Mouse (Mus musculus) forebrain, embryonic 10.5 days (tissue): ENCODE data around the gene Nf2. TPM values are rescaled to one million over a fixed set of nuclear protein-coding genes. Genes with fewer than 3 reads are reported as not detected.
A peak's percentile ranks its signal among the peaks of the same experiment; 100 is the strongest.

ENCODE experiments used
- DNase-seq: peaks from one replicate; pipeline ENCODE4 v3.0.0-alpha.2; 2017; ENCODE audit warnings: low spot score; ENCODE audit errors: extremely low spot score
- H3K27ac ChIP-seq: fragments of 300-500 bp; sonication (generic); 2 replicates; pipeline ENCODE4 v1.5.1; 2016; ENCODE audit warnings: mild to moderate bottlenecking
- H3K27me3 ChIP-seq: fragments of 300-500 bp; sonication (generic); 2 replicates; pipeline ENCODE4 v1.6.1; 2016; ENCODE audit warnings: mild to moderate bottlenecking; ENCODE audit not compliant: poor library complexity, severe bottlenecking
- H3K36me3 ChIP-seq: fragments of 300-500 bp; sonication (generic); replicated peaks from 2 replicates; pipeline ENCODE4 v1.6.1; 2016; ENCODE audit warnings: mild to moderate bottlenecking, moderate library complexity
- H3K4me1 ChIP-seq: fragments of 300-500 bp; sonication (generic); 2 replicates; pipeline ENCODE4 v1.6.1; 2016
- H3K4me3 ChIP-seq: fragments of 300-500 bp; sonication (generic); 2 replicates; pipeline ENCODE4 v1.5.1; 2016; ENCODE audit warnings: mild to moderate bottlenecking, moderate library complexity
- H3K9me3 ChIP-seq: fragments of 300-500 bp; sonication (generic); 2 replicates; pipeline ENCODE4 v1.6.1; 2016; ENCODE audit warnings: mild to moderate bottlenecking, moderate library complexity
- WGBS: fragments of 180-500 bp; shearing (Covaris S2); methylation state at CpG from one replicate; pipeline ENCODE4 v1.1.7; 2016; 5-methylcytosine and 5-hydroxymethylcytosine counted together
- polyA plus RNA-seq: library from polyadenylated mRNA; unstranded; fragments of >200 nt; fragmentation: Nextera tagmentation; extraction: Ambion mirVana; gene quantifications from 2 replicates; pipeline ENCODE4 v1.2.1, GENCODE M21; 2016

Gene Nf2
- 57.4 and 62.4 TPM in 2 replicates for polyA plus RNA-seq

GRCm38 (mm10) chr11:4849258-4849943, at the start of gene Nf2:
Gene Nf2 (minus strand): TSS chr11:4849536.
- DNase-seq = peak; percentile 98
- Histone ChIP-seq H3K27me3 (no peaks in the 10 kb centered on the region), H3K36me3 (peaks cover 3% of the 10 kb centered on the region; the same call in 1 of the 2 replicates), H3K9me3 (peaks cover 3% of the 10 kb centered on the region; the same call in 1 of the 2 replicates), H3K4me3 (peak within 1 kb of the TSS; percentile 81), H3K4me1 (peaks cover 20% of the 10 kb centered on the region), H3K27ac (peak within 1 kb of the TSS; percentile 97)
- under 1% methylated on average over 60 of the region's 60 CpGs for WGBS

DNA sequence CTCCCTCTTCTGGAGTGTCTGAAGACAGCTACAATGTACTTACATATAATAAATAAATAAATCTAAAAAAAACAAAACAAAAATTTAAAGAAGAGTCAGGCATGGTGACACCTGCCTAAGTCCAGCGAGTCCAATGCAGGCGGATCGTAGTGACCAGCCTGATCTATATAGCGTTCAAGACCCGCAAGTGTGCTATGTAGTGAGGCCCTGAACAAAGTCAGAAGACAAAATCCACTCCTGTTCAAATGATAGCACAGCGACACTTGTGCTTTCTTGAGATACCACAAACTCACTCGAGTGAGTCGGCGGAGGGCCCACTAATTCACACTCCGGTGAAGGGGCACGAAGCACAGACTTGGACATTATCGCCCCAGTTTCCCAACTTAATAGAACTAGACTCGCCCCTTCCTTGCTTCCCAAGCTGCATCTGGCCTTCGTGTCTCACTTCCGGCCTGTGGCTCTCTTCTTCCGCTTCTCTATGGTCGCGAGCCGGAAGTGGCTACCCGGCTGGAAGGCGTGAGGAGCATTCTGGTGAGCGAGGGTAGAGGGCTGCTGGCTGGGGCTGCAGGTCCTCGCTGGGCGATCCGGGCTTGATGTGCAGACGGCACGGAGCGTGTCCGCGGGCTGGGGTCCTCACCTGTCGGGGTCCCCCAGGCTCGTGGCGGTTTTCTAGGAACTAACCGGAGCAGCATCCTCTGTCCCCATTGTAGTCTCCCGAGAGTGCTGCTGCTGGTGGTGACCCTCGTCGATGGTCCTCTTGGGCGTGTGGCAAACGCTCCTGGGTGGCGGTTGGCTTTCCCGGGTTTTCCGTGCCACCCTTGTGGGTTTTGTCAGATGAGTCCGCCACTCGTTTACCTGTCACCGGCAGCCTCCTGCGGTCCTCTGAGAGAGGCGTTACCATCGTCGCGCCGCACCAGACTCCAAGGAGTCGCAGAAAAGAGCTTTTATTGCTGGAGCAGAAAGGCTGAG, 45.8 kb upstream of the Nf2 start, which contains the start of gene Thoc5:
TSS of gene Thoc5 (plus strand) at position 473 of the 969 bp plus-strand sequence.
- DNase-seq = peak; percentile 87
- H3K36me3 ChIP-seq = peaks cover 70% of the 10 kb centered on the region
- H3K27me3 ChIP-seq = no peaks in the 10 kb centered on the region
- H3K4me3 ChIP-seq = peak within 1 kb of the TSS; percentile 94
- peaks cover 8% of the 10 kb centered on the region for H3K4me1 ChIP-seq
- WGBS = 3% methylated on average over 52 of the region's 52 CpGs
- H3K9me3 ChIP-seq = no peaks in the 10 kb centered on the region
- peak within 1 kb of the TSS; percentile 90 for H3K27ac ChIP-seq

DNA sequence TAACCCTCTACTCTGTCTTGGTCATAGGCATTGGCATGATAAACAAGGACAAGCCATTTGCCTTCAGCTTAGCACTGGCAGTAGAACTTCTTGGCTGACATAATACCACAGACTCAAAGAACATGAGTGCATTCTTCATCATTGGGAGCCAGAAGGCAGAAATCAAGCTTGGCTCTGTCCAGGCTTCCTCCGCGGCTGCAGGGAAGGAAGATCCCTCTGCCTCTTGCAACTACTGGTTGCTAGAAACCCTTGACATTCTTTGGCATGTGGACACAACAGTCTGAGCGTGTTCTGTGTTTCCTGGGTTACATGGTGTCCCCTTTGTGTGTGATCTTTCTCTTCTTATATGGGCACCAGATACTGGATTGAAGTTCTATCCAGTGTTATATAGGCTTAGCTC, 37.7 kb upstream of the Nf2 start:
- peaks cover 9% of the 10 kb centered on the region; the same call in 1 of the 2 replicates for H3K4me1 ChIP-seq
- WGBS = 93% methylated on average over 3 of the region's 3 CpGs
- H3K36me3 ChIP-seq = peaks cover 88% of the 10 kb centered on the region
- H3K9me3 ChIP-seq = no peaks in the 10 kb centered on the region
- no peak overlapping the region for H3K27ac ChIP-seq
- no peaks in the 10 kb centered on the region for H3K27me3 ChIP-seq
- no peak for DNase-seq
- H3K4me3 ChIP-seq = no peak overlapping the region

DNA sequence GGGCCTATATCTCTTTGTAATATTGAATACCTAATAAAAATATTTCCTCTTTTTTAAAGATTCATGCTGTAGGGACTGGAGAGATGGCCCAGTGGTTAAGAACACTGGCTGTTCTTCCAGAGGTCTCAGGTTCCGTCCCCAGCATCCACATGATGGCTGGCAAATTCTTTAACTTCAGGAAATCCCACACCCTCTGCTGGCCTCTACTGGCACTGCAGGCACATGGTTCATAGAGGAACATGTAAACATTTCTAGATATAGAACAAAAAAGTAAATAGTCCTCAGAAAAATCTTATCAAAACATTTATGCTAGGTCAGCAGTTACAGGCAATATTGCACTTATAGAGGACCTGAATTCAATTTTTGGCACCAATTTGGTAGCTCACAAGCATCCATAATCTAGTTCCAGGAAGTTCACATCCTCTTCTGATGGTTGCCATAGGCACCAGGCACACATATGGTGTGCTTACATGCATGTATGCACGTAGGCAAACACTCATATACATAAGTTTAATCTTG, 36.1 kb upstream of the Nf2 start:
- no peak overlapping the region for H3K4me3 ChIP-seq
- peaks cover 9% of the 10 kb centered on the region; the same call in 1 of the 2 replicates for H3K4me1 ChIP-seq
- peaks cover 76% of the 10 kb centered on the region for H3K36me3 ChIP-seq
- H3K27me3 ChIP-seq = no peaks in the 10 kb centered on the region
- no peak overlapping the region for H3K27ac ChIP-seq
- DNase-seq = peak; percentile 43
- WGBS = 85% methylated on average over 2 of the region's 2 CpGs
- H3K9me3 ChIP-seq = no peaks in the 10 kb centered on the region

DNA sequence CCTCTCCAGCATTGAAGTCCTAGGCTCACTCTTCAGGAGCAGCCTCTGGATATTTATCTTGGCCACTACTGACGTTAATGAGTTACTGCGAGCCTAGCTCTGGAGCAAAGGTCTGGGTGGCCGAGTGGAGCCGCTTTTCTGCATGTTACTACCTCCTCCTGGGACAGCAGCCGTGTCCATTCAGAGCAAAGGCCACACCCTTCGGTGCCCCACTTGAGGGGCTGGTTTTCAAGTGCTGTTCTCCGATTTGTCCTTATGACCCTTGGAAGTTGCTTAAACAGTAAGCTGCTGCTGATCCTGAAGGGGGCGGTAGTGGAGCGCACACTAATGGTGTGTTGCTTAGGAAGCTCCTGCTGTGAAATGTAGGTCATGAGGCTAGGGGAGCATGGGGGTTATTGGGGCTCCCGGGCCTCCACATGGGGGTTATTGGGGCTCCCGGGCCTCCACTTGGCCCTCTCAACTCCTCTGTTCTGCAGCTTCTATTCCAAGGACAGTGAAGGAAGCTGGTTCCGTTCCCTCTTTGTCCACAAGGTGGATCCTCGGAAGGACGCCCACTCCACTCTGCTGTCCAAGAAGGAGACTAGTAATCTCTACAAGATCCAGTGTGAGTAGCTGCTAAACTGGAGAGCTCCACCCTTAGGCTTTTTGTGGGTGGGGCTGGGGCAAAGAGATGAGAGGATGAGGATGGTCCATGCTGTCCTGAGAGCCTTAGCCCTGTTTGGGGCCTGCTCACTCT, 33.7 kb upstream of the Nf2 start:
- H3K9me3 ChIP-seq = no peaks in the 10 kb centered on the region
- H3K36me3 ChIP-seq = peaks cover 55% of the 10 kb centered on the region
- DNase-seq = no peak
- H3K4me1 ChIP-seq = peaks cover 9% of the 10 kb centered on the region; the same call in 1 of the 2 replicates
- H3K27me3 ChIP-seq = no peaks in the 10 kb centered on the region
- no peak overlapping the region for H3K4me3 ChIP-seq
- WGBS = 52% methylated on average over 14 of the region's 14 CpGs
- no peak overlapping the region for H3K27ac ChIP-seq

DNA sequence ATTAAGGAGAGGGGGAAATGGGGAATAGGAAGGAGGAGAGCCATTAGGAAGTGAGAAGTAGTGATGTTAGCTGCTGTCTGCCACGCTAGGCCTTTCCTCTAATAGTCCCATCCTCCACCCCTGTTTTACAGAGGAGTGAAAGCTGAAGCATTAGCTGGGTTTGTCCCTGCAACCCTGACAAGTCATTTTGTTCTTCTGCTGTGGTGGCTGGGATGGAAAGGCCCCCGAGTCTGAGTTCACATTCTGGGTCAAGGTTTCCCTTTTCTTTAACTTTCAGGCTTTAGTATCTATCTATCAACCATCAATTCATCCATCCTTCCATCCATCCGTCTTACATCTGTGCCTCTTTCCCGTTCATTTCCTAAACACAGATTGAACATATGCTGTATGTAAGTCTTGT, 31.8 kb upstream of the Nf2 start:
- WGBS = 85% methylated on average over 4 of the region's 4 CpGs

DNA sequence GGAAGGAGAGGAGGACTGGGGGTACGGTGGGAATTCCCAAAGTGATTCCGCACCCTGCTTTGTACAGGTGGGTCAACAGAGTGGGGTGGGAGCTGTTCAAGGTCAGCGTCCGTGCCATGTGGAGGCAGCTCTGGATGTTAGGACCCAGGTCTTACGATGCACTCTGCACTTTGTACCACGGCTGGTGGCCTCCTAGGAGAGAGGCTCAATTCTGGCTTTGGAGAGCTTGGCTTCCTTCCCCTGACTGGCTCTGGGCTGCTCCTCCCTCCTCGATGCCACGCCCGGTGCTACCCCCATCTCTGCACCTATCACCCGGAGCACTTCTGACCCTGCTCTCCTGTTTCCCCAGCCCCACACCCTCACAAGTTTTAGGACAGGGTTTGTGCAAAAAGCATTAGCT, 25.2 kb upstream of the Nf2 start:
- WGBS = 5% methylated on average over 10 of the region's 10 CpGs
- peaks cover 17% of the 10 kb centered on the region for H3K4me1 ChIP-seq
- H3K4me3 ChIP-seq = peak overlapping the region; percentile 87
- peak overlapping the region; percentile 92 for H3K27ac ChIP-seq
- H3K9me3 ChIP-seq = peaks cover 9% of the 10 kb centered on the region; the same call in 1 of the 2 replicates
- peaks cover 22% of the 10 kb centered on the region for H3K36me3 ChIP-seq
- no peaks in the 10 kb centered on the region for H3K27me3 ChIP-seq
- DNase-seq = peak; percentile 31

More for the DNA sequence above, 31.8 kb upstream of the Nf2 start:
- peaks cover 9% of the 10 kb centered on the region; the same call in 1 of the 2 replicates for H3K4me1 ChIP-seq
- peaks cover 51% of the 10 kb centered on the region for H3K36me3 ChIP-seq
- no peak overlapping the region for H3K27ac ChIP-seq
- no peak overlapping the region for H3K4me3 ChIP-seq
- no peaks in the 10 kb centered on the region for H3K27me3 ChIP-seq
- peaks cover 6% of the 10 kb centered on the region; the same call in 1 of the 2 replicates for H3K9me3 ChIP-seq
- no peak for DNase-seq

DNA sequence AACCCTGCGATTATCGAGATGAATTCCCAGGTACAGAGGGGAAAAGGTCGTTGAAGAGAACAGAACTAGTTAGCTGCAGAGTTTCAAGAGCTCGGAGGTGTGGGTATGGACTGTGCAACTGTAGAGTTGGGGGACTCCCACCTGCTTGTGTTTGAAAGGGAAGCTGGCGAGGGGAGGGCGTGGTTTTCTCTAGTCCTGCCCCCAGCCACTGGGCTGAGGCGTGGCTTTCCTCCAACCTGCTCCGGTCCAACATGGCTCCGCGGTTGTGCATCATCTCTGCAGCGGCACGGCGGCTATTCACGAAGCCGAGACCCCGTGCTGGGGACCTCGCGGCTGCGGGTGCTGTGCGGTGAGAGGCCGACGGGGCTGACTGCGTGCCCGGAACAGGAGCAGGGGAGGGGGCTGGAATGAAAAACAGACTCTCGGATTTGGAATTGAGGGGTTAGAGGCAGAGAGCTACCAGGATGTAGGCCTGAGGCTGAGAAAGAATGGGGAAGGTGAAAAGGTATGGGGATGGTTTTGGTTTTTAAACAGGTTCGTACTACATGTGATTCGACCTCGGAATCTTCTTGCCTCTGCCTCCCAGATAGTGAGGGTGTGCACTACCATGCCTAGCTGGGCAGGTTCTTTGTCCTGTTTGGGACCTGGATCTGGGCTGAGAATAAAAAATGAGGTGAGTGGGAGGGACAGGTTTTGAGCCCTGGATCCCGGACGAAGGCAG, 24.6 kb upstream of the Nf2 start, which contains the start of gene Nipsnap1:
TSS of gene Nipsnap1 (plus strand) at position 197 of the 721 bp plus-strand sequence.
- WGBS = 1% methylated on average over 30 of the region's 30 CpGs
- no peaks in the 10 kb centered on the region for H3K27me3 ChIP-seq

GRCm38 (mm10) chr11:4865645-4866251, 16.4 kb upstream of the Nf2 start:
- Histone ChIP-seq H3K36me3 (no peaks in the 10 kb centered on the region), H3K27ac (no peak overlapping the region), H3K27me3 (no peaks in the 10 kb centered on the region), H3K4me1 (peaks cover 14% of the 10 kb centered on the region), H3K9me3 (no peaks in the 10 kb centered on the region), H3K4me3 (no peak overlapping the region)
- DNase-seq = peak; percentile 48
- WGBS = 32% methylated on average over 10 of the region's 10 CpGs

More for the DNA sequence above, 24.6 kb upstream of the Nf2 start, which contains the start of gene Nipsnap1:
- DNase-seq = peak; percentile 83
- Histone ChIP-seq H3K4me1 (peaks cover 17% of the 10 kb centered on the region), H3K9me3 (peaks cover 9% of the 10 kb centered on the region; the same call in 1 of the 2 replicates), H3K36me3 (peaks cover 22% of the 10 kb centered on the region), H3K4me3 (peak within 1 kb of the TSS; percentile 87), H3K27ac (peak within 1 kb of the TSS; percentile 92)

DNA sequence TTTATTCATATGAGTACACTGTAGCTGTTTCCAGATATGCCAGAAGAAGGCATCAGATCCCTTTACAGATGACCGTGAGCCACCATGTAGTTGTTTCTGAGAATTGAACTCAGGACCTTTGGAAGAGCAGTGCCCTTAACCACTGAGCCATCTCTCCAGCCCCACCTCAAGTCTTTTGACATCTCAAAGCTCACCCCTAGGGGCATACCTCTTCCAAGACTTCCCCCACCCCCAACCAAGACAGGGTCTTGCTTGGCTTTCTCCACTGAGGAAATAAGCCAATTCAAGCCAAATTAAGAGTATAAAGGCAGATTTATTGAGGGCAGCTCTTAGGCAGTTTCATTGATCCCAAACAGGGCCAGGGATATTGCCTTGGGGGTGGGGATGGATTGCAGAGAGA, 13.4 kb upstream of the Nf2 start:
- 94% methylated on average over 1 of the region's 1 CpGs for WGBS
- no peak for DNase-seq

More for the DNA sequence above, 13.4 kb upstream of the Nf2 start:
- H3K36me3 ChIP-seq = no peaks in the 10 kb centered on the region
- H3K4me3 ChIP-seq = no peak overlapping the region
- H3K27ac ChIP-seq = no peak overlapping the region
- peaks cover 14% of the 10 kb centered on the region for H3K4me1 ChIP-seq
- no peaks in the 10 kb centered on the region for H3K9me3 ChIP-seq
- H3K27me3 ChIP-seq = no peaks in the 10 kb centered on the region
